Mouse (Mus musculus): ENCODE data around the gene Serpinb6a.

Serpinb6a gene

DNA sequence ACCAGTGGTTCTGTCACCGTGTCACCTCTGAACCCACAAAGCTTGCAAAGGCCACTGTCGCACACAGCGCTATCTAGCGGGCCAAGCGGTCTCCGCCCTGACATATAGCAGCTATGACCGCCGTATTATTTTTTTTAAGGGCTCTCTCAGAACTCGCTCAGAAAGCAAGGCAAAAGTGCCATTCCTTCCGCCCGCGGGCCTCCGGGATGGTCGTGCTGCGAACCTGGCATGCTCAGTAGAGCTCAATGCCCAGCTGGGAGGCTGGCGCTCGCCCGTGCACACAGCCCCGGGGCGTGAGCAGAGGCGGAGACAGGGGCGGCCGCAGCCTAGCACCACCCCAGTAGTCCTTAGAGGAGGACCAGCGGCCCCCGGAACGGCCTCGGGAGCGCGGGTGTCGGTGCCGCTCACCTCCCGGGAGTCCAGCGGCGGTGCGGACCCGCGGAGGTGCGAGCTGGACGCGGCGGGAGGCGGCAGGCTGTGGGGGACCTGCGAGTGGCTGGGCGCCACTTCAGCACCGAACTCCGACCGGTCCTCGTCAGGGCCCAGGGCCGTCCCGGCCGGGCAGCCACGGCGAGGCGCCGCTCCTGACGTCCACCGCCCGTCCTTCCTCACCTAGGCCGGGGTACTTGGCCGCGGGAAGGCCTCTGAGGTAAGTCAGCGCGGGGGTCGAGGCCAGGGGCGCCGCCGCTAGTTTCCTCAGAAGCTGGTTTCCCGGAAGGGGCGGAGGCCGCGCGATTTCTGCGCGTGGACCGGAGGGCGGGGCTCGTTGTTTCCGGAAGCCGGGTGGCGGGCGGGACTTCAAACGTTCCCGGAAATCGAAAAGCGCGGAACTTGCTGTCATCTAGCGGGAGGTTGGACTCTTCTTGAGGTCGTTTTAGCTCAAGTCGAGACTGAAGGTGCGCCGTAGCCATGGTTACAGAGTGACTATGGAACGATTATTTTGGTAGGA, at the start of gene Serpinb6a, which contains the start of gene Ripk1:
Serpinb6a (minus strand) TSS at position 737 of the 949 bp plus-strand sequence.
Ripk1 (plus strand) TSS at position 306 of the 949 bp plus-strand sequence.
- peak; percentile 94 for DNase-seq (ENCODE audit: low spot score)

DNA sequence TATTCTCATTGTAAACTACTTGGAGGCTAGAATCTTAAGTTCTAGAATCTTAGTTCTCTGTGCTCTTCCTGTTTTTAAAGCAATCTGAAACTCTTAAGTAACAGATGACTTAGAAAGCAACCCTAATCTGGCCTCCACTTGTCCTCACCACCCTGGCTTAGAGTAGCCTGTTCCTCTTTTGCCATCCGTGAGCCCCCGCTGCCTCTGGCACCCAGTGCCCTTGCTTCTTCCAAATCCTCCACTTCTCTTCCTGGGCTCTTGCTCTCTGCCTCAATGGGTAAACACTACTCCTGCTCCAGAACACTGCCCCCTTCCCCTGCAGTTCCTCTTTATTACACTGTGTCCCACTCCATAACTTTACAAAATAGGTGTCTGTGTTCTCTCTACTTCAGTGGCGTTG, 49.1 kb upstream of the Serpinb6a start:
- DNase-seq (ENCODE audit: low spot score) = no peak

DNA sequence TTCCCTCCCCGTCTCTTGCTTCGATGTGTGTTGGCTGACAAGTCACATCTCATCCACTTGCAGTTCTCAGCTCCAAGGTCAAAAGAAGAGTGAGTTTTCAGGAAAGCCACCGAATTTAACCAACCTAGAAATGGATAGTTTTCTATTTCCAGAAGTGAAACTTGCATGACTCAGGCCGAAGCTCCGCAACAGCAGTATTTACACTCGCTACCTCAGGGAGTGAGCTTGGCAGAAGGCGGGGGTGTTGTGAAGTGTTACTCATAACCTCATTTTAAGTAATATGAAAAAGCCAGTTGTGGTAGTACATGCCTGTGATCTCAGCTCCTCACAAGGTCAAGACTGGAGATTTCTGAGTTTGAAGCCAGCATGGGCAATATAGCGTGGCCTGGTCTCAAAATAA, 47.9 kb upstream of the Serpinb6a start:
- DNase-seq (ENCODE audit: low spot score) = no peak

DNA sequence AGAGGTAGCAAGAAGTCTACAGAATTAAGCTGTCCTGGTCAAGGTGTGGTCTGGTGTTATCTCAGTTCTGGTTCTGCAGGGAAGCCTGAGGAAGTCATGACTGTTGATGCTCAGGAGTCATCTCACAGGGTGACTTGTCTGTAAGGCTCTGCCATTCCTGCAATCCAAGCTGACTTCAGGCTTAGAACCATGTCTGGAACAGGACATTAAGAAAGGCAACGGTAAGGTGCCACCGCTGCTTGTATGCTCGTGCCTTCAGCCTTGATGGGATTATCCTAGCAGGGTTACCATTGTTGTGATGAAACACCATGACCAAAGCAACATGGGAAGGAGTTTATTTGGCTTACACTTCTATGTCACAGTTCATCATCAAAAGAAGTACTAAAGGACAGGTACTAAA, 44.9 kb upstream of the Serpinb6a start:
- no peak for DNase-seq (ENCODE audit: low spot score)

DNA sequence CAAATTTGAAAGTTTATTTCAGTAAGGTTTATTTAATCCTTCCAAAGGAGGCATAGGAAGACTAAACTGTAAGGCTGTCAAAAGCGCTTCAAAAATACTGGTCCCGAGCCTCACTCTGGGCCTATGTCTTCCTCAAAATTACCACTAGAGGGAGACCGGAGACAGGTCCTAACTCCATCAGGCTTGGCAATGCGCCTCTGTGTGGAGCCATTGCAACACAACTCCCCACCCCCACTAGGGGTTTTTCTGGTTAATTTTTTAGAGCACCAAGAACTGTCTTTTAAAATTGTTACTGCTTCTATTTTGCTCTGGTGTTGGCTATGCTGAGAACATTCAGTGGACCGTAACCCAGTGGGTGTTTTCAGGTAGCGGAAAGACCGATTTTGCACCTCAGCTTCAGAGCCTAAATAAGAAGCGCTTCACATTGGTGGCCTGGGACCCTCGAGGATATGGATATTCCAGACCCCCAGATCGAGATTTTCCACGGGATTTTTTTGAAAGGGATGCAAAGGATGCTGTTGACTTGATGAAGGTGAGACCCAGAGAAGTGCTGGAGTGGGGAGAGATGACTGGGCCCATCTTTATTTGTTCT, 43.9 kb upstream of the Serpinb6a start:
- DNase-seq (ENCODE audit: low spot score) = peak; percentile 71

DNA sequence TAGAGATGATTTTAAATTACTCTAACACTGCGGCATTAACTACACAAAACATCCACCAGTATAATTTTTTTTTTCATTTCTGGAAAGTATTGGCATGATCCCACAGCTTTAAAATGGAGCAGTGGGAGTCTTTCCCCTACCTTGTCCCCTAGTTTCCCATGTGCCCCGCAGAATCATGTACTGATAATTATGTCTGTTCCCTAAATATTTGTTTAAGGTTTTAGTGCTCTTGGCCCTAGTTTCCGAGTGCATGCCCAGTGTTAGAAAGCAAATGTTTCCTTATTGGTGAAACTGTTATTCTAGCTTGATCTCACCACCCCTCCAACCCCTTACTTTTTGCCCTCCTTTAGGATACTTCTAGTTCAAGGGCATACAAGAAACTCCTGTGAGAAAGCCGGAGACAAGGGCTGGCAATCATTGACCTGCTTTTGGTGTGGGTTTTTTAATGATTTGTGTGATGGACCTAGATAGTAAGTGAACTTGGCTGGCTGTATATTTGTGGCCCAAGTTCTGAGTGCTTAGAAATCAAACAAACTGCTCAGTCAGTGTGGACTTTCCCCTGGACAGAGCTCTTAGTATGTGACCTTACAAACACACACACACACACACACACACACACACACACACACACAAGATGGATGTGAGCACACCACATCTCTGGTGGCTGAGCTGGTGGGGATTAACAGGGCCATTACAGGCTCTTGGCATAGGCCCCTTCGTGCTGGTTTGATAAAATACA, 43.1 kb upstream of the Serpinb6a start:
- DNase-seq (ENCODE audit: low spot score) = no peak

DNA sequence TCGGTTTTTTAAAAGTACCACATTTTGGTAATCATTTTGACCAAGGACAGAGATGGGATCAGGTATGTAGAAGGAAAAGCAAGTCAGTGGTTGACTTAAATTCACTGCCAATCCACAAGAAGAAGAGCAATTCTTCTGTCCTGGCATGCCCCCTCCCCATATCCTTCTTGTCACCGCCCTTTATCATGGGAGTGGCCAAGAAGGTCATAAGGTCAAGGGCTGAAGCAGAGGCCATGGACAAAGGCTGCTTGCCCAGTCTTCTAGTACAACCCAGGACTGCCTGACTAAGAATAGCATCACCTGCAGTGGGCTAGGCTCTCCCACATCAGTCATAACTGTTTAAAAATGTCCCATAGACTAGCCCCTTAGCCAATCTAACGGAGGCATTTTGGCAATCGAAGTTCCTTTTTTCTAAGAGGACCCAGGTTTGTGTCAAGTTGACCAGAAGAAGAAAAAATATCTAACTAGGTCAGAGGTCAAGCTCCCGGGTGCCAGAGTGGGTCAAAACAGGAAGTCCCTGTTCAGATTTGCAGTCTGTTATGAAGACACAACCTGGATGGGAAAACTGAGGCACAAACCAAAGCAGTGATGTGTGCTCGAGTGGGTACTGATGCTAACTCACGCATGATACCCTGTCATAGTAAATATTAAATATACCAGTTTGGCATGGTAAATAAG, 41.3 kb upstream of the Serpinb6a start:
- no peak for DNase-seq (ENCODE audit: low spot score)

GRCm38 (mm10) chr13:34040091-34040490, 37.5 kb upstream of the Serpinb6a start:
- no peak for DNase-seq (ENCODE audit: low spot score)

DNA sequence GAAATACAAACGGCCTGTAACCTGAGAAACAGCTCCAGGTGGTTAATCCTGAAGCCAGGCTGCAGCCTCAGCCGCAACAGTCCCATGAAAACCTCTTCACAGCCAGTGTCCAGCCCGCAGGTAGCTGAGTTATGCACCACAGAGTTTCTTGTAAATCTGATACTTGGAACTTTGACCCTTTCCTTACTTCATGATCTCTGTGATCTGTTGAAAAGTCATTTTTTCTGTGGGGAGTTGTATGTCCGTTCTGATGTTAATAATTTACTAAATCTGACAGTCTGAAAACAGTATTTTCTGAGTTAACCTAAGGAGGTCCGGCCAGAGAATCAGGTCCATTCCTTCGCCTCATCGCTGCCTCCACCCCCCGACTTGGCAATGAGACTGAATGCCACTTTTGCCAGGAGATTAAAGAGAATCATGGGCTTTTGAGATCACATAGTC, 36.3 kb upstream of the Serpinb6a start:
- DNase-seq (ENCODE audit: low spot score) = no peak

- DNase-seq (ENCODE audit: low spot score) = no peak
Measured at GRCm38 (mm10) chr13:34038056-34038432, 35.5 kb upstream of the Serpinb6a start.

DNA sequence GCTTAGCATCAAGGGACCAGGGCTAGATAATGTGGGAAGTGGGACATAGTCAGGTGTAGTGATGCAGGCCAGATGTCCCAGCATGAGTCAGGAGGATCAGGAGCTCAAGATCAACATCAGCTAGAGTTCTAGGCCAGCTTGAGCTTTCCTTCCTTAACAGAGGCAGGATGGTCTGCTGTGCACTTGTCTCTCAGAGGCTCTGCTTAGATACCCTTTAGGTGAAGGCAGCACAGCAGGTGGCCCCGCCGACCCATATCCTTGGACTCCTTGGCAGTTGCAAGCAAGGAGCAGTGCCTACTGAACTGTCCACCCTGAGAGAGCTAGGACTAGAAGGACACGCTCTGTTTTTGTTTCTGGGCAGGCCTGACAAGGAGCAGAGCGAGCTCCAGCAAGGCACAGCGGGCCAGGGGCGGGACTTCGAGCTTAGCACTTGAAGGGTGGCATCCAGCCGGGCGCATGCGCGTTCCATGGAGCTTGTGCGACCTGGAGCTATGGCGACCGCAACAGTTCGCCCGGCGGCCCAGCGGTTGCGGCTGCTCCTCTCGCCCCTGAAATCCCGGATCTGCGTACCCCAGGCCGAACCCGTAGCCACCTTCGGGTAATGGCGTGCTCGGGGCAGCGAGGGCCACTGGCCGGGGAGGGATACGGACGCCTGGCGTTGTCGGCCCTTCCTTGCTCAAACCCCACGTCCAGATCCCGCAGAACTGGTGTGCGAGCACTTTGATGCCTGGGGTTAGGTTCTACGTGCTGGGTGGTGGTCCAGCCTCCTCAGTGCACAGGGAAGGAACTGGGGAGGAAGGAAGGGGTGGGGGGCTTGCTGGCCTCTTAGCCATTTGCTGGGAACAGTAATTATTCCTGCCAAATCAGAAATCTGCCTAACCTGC, 34.8 kb upstream of the Serpinb6a start, which contains the start of gene Bphl:
Bphl (plus strand) TSS at position 426 of the 884 bp plus-strand sequence.
- DNase-seq (ENCODE audit: low spot score) = peak; percentile 89

DNA sequence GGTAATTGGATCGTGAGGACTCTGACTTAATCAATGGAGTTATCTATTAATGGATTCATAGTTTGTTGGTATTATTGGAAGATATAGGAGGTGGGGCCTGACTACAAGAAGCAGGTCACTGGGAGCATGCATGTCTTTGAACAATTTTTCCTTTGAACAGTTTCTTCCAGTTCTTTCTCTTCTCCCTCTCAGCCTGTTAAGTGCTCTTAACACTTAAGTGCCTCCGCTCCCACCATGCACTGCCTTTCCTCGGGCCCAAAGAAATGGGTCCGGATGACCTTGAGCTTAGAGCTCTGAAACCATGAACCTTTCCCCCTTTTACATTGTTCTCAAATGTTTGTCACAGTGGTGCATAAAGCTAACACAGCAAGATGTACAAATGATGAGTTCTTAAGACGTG, 34.1 kb upstream of the Serpinb6a start:
- DNase-seq (ENCODE audit: low spot score) = no peak

DNA sequence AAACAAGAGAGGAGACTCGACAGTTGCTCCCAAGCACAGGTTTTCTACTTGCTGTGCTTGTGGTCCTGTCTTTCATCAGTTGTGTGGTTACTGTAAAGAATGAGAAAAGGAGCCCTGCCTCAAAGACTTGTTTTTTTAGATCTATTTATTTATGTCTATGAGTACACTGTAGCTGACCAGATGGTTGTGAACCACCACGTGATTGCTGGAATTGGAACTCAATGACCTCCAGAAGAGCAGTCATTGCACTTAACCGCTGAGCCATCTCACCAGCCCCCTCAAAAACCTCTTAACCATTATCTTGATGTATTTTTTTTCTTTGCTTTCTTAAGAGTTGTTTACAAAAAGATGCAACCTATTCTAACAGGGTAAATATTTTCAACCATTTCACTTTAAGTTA, 32.8 kb upstream of the Serpinb6a start:
- DNase-seq (ENCODE audit: low spot score) = no peak

GRCm38 (mm10) chr13:34032041-34032440, 29.4 kb upstream of the Serpinb6a start:
- no peak for DNase-seq (ENCODE audit: low spot score)

- DNase-seq (ENCODE audit: low spot score) = no peak
Measured at GRCm38 (mm10) chr13:34021998-34022397, 19.4 kb upstream of the Serpinb6a start.

- DNase-seq (ENCODE audit: low spot score) = no peak
Measured at GRCm38 (mm10) chr13:34018521-34018920, 15.9 kb upstream of the Serpinb6a start.

DNA sequence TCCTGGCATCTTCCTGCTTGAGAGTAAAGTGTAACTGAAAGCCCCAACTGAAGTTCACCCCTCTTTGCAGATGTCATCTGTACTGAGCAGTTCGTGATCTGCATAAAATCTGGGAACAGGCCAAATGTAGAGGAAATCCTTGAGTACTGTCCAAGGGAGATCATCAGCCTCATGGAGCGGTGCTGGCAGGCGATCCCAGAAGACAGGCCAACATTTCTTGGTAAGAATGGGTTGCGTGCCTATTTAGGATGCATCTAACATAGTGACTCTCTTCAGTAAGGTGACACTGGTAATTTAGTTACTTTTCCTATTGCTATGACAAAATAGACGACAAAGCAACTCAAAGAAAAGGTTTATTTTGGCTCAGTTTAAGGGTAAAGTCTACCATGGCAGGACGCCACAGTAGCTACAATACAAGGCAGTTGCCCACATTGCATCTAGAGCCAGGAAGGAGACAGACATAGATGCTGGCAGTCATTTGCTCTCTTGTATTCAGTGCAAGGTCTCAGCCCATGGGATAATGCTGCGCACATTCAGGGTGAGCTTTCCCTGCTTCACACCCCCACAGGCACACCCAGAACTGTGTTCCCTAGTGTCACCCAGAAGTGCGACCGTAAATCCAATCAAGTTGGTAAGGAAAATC, 14.5 kb upstream of the Serpinb6a start:
- DNase-seq (ENCODE audit: low spot score) = no peak

DNA sequence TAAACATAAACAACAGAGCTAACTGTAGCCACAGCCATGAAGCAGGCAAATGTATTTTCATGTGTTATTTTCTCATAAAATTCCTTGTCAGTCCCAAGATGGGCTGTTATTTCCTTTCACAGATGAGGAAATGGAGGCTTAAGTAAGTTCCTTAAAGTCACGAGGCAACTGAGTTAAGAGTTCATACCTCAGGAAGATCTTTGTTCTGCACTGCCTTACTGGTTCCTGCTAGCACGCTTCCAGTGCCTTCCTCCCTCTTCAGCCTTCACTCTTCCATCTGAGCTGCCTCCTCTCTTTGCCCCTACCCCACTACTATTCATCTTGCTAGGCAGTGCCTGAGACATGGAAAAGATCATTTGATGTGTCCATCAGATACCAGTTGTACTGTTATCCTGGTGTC, 4.6 kb upstream of the Serpinb6a start:
- DNase-seq (ENCODE audit: low spot score) = no peak

- no peak for DNase-seq (ENCODE audit: low spot score)
Measured at GRCm38 (mm10) chr13:34003058-34003457, 464 bp upstream of the Serpinb6a start.

DNA sequence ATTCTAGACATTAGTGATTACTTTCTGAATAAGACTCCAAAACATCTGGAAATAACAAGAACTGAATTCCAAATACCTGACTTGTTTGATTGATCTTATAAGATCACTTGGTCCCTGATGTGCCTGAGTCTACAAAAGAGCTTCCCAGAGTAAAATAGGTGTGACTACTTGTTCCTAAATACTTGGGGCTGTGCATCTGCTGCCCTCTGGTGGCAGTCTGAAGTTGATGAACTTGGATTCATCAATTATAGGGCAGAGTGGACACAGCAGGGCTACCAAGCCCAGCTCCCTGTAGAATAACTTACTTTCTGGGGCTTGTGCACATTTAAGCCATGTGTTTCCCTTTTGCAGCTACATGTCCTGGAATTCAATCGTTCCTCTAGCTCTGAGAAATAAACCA, 7.4 kb downstream of the Serpinb6a start:
- DNase-seq (ENCODE audit: low spot score) = peak; percentile 56

Data from T-cell, adult 2 months (primary cell).